Mouse (Mus musculus) liver, embryonic 13.5 days (tissue): ENCODE measurements around the gene Nmur1. TPM values are rescaled to one million over a fixed set of nuclear protein-coding genes. Genes with fewer than 3 reads are reported as not detected.

Source experiments
- ATAC-seq: fragments of 200-750 bp; cut with Nextera tagmentation; 2 replicates; pipeline ENCODE4 v1.8.0; 2017; ENCODE audit warnings: low read depth, mild to moderate bottlenecking, moderate number of reproducible peaks, moderate library complexity
- DNase-seq: peaks from one replicate; pipeline ENCODE4 v3.0.0; 2022
- H3K27ac ChIP-seq: fragments of 300-500 bp; sonication (generic); 2 replicates; pipeline ENCODE4 v1.5.1; 2015; ENCODE audit warnings: moderate library complexity, mild to moderate bottlenecking, inconsistent platforms
- H3K27me3 ChIP-seq: fragments of 300-500 bp; sonication (generic); 2 replicates; pipeline ENCODE4 v1.6.1; 2015; ENCODE audit warnings: mild to moderate bottlenecking, inconsistent platforms
- H3K36me3 ChIP-seq: fragments of 300-500 bp; sonication (generic); 2 replicates; pipeline ENCODE4 v1.6.1; 2015; ENCODE audit warnings: mild to moderate bottlenecking, inconsistent platforms
- H3K4me1 ChIP-seq: fragments of 300-500 bp; sonication (generic); replicated peaks from 2 replicates; pipeline ENCODE4 v1.6.1; 2015; ENCODE audit warnings: inconsistent platforms
- H3K4me2 ChIP-seq: fragments of 300-500 bp; sonication (generic); 2 replicates; pipeline ENCODE4 v1.6.1; 2015; ENCODE audit warnings: inconsistent platforms, mild to moderate bottlenecking, moderate library complexity
- H3K4me3 ChIP-seq: fragments of 300-500 bp; sonication (generic); replicated peaks from 2 replicates; pipeline ENCODE4 v1.5.1; 2015; ENCODE audit warnings: mild to moderate bottlenecking, inconsistent platforms
- H3K9ac ChIP-seq: fragments of 300-500 bp; sonication (generic); 2 replicates; pipeline ENCODE4 v1.6.1; 2015; ENCODE audit warnings: mild to moderate bottlenecking, inconsistent platforms
- H3K9me3 ChIP-seq: fragments of 300-500 bp; sonication (generic); replicated peaks from 2 replicates; pipeline ENCODE4 v1.6.1; 2016; ENCODE audit warnings: inconsistent platforms
- WGBS: fragments of 180-500 bp; shearing (Covaris S2); methylation state at CpG from one replicate; pipeline ENCODE4 v1.1.7; 2015; ENCODE audit not compliant: insufficient replicate concordance; 5-methylcytosine and 5-hydroxymethylcytosine counted together
- polyA plus RNA-seq: library from polyadenylated mRNA; unstranded; fragments of >200 nt; fragmentation: Nextera tagmentation; extraction: Ambion mirVana; gene quantifications from 2 replicates; pipeline ENCODE4 v1.2.1, GENCODE M21; 2015

Gene Nmur1
- polyA plus RNA-seq, 1 experiment from 2014 or later, result not detected

GRCm38 (mm10) chr1:86430056-86430455 is 4.0 kb upstream of the Nmur1 start:
- Histone ChIP-seq H3K27ac (no peak overlapping the region), H3K4me1 (peaks cover 26% of the 10 kb centered on the region), H3K9ac (no peak overlapping the region), H3K9me3 (no peaks in the 10 kb centered on the region), H3K4me3 (no peak overlapping the region), H3K36me3 (no peaks in the 10 kb centered on the region), H3K4me2 (no peak overlapping the region), H3K27me3 (no peaks in the 10 kb centered on the region)
- 46% methylated on average over 2 of the region's 2 CpGs for WGBS
- peak; percentile 57 for DNase-seq
- no peak for ATAC-seq

- ATAC-seq (no peak), DNase-seq (no peak)
- 48% methylated on average over 11 of the region's 11 CpGs for WGBS
- Histone ChIP-seq H3K36me3 (no peaks in the 10 kb centered on the region), H3K27me3 (no peaks in the 10 kb centered on the region), H3K4me2 (no peak overlapping the region), H3K4me3 (no peak overlapping the region), H3K27ac (no peak overlapping the region), H3K4me1 (no peaks in the 10 kb centered on the region), H3K9me3 (no peaks in the 10 kb centered on the region), H3K9ac (no peak overlapping the region)
These were observed 1.0 kb downstream of the Nmur1 start for GRCm38 (mm10) chr1:86424835-86425547.

- no peak overlapping the region for H3K4me3 ChIP-seq
- no peak overlapping the region for H3K4me2 ChIP-seq
- no peak for DNase-seq
- H3K4me1 ChIP-seq, result no peaks in the 10 kb centered on the region
- WGBS, result 46% methylated on average over 1 of the region's 1 CpGs
- no peaks in the 10 kb centered on the region for H3K27me3 ChIP-seq
- no peak overlapping the region for H3K27ac ChIP-seq
- no peak for ATAC-seq
- H3K36me3 ChIP-seq, result no peaks in the 10 kb centered on the region
- no peaks in the 10 kb centered on the region for H3K9me3 ChIP-seq
- no peak overlapping the region for H3K9ac ChIP-seq
These were observed 1.7 kb downstream of the Nmur1 start for GRCm38 (mm10) chr1:86424336-86424735.

- H3K27ac ChIP-seq, result no peak overlapping the region
- no peak overlapping the region for H3K4me2 ChIP-seq
- H3K4me1 ChIP-seq, result no peaks in the 10 kb centered on the region
These were observed 2.1 kb downstream of the Nmur1 start for GRCm38 (mm10) chr1:86423879-86424278.

GRCm38 (mm10) chr1:86421007-86421406 is 5.0 kb downstream of the Nmur1 start:
- no peak for DNase-seq
- Histone ChIP-seq H3K27ac (no peak overlapping the region), H3K4me2 (no peak overlapping the region), H3K36me3 (no peaks in the 10 kb centered on the region), H3K9me3 (no peaks in the 10 kb centered on the region), H3K4me3 (no peak overlapping the region), H3K9ac (no peak overlapping the region), H3K27me3 (no peaks in the 10 kb centered on the region), H3K4me1 (no peaks in the 10 kb centered on the region)
- no peak for ATAC-seq
- 67% methylated on average over 10 of the region's 10 CpGs for WGBS

More at GRCm38 (mm10) chr1:86423879-86424278, 2.1 kb downstream of the Nmur1 start:
- no peaks in the 10 kb centered on the region for H3K27me3 ChIP-seq
- H3K9me3 ChIP-seq, result no peaks in the 10 kb centered on the region
- no peak for DNase-seq
- ATAC-seq, result no peak
- WGBS, result 48% methylated on average over 5 of the region's 5 CpGs
- H3K36me3 ChIP-seq, result no peaks in the 10 kb centered on the region
- no peak overlapping the region for H3K9ac ChIP-seq
- H3K4me3 ChIP-seq, result no peak overlapping the region

- no peak for DNase-seq
- H3K9me3 ChIP-seq, result no peaks in the 10 kb centered on the region
- WGBS, result 52% methylated on average over 6 of the region's 6 CpGs
These were observed 9.7 kb downstream of the Nmur1 start for GRCm38 (mm10) chr1:86416321-86416720.

GRCm38 (mm10) chr1:86415612-86416184 is 10.3 kb downstream of the Nmur1 start:
- H3K9me3 ChIP-seq, result no peaks in the 10 kb centered on the region
- 44% methylated on average over 7 of the region's 7 CpGs for WGBS
- no peak overlapping the region for H3K4me2 ChIP-seq
- H3K27me3 ChIP-seq, result no peaks in the 10 kb centered on the region
- no peak overlapping the region for H3K9ac ChIP-seq
- no peak overlapping the region for H3K4me3 ChIP-seq
- peak; percentile 54; the same call in 1 of the 2 replicates for ATAC-seq
- H3K4me1 ChIP-seq, result peaks cover 5% of the 10 kb centered on the region
- DNase-seq, result no peak
- no peak overlapping the region; the same call in 1 of the 2 replicates for H3K27ac ChIP-seq
- H3K36me3 ChIP-seq, result no peaks in the 10 kb centered on the region

More at GRCm38 (mm10) chr1:86416321-86416720, 9.7 kb downstream of the Nmur1 start:
- H3K27me3 ChIP-seq, result no peaks in the 10 kb centered on the region
- H3K27ac ChIP-seq, result no peak overlapping the region
- no peak overlapping the region for H3K4me2 ChIP-seq
- no peaks in the 10 kb centered on the region for H3K36me3 ChIP-seq
- H3K4me3 ChIP-seq, result no peak overlapping the region
- no peak for ATAC-seq
- peaks cover 5% of the 10 kb centered on the region for H3K4me1 ChIP-seq
- no peak overlapping the region for H3K9ac ChIP-seq

GRCm38 (mm10) chr1:86415144-86415543 is 10.9 kb downstream of the Nmur1 start:
- DNase-seq (no peak), ATAC-seq (0 out of 2 replicates have a peak, but pooled peaks have one; percentile 2)
- Histone ChIP-seq H3K36me3 (no peaks in the 10 kb centered on the region), H3K9ac (no peak overlapping the region), H3K9me3 (no peaks in the 10 kb centered on the region), H3K4me3 (no peak overlapping the region), H3K4me1 (peaks cover 5% of the 10 kb centered on the region), H3K4me2 (no peak overlapping the region), H3K27me3 (no peaks in the 10 kb centered on the region), H3K27ac (no peak overlapping the region)
- WGBS, result 27% methylated on average over 2 of the region's 2 CpGs

GRCm38 (mm10) chr1:86414715-86415114 is 11.3 kb downstream of the Nmur1 start:
- no peak for ATAC-seq
- Histone ChIP-seq H3K27ac (no peak overlapping the region), H3K4me2 (no peak overlapping the region), H3K27me3 (no peaks in the 10 kb centered on the region), H3K4me1 (peaks cover 5% of the 10 kb centered on the region), H3K4me3 (no peak overlapping the region), H3K9me3 (no peaks in the 10 kb centered on the region), H3K36me3 (no peaks in the 10 kb centered on the region), H3K9ac (no peak overlapping the region)
- WGBS, result 51% methylated on average over 5 of the region's 5 CpGs
- DNase-seq, result no peak

GRCm38 (mm10) chr1:86409476-86409875 is 16.6 kb downstream of the Nmur1 start:
- no peaks in the 10 kb centered on the region for H3K27me3 ChIP-seq
- 92% methylated on average over 2 of the region's 2 CpGs for WGBS
- no peak overlapping the region for H3K4me2 ChIP-seq
- DNase-seq (no peak), ATAC-seq (no peak)
- H3K27ac ChIP-seq, result no peak overlapping the region
- H3K9ac ChIP-seq, result no peak overlapping the region
- H3K4me1 ChIP-seq, result peaks cover 15% of the 10 kb centered on the region
- H3K4me3 ChIP-seq, result no peak overlapping the region
- no peaks in the 10 kb centered on the region for H3K36me3 ChIP-seq
- H3K9me3 ChIP-seq, result 0 out of 2 replicates have a peak, but pooled peaks cover 3% of the 10 kb centered on the region

GRCm38 (mm10) chr1:86408515-86408914 is 17.5 kb downstream of the Nmur1 start:
- 75% methylated on average over 10 of the region's 10 CpGs for WGBS

More at GRCm38 (mm10) chr1:86408515-86408914, 17.5 kb downstream of the Nmur1 start:
- Histone ChIP-seq H3K4me3 (no peak overlapping the region), H3K27me3 (no peaks in the 10 kb centered on the region), H3K9me3 (0 out of 2 replicates have a peak, but pooled peaks cover 3% of the 10 kb centered on the region), H3K36me3 (no peaks in the 10 kb centered on the region), H3K4me2 (no peak overlapping the region), H3K9ac (no peak overlapping the region), H3K4me1 (peaks cover 15% of the 10 kb centered on the region), H3K27ac (no peak overlapping the region)
- ATAC-seq (no peak), DNase-seq (no peak)
